Mouse (Mus musculus) liver, embryonic 14.5 days (tissue): ENCODE data around the gene Optn.

Source experiments
- CTCF ChIP-seq: IDR thresholded peaks from 2 replicates; pipeline ENCODE4 v1.5.1; 2016; ENCODE audit warnings: antibody characterized with exemption, low read depth, control low read depth
- EP300 ChIP-seq: IDR thresholded peaks from 2 replicates; pipeline ENCODE4 v1.6.1; 2016; ENCODE audit warnings: antibody characterized with exemption, low read depth

GRCm38 (mm10) chr2:5011898-5012490, 51.9 kb downstream of the Optn start:
- TF ChIP-seq CTCF (no peak), EP300 (no peak)
